Mouse (Mus musculus) cerebellum, adult 8-10 months (tissue): ENCODE measurements around the gene Zfp523.
"Not testable (repeated sequence)": the region's sequence is repeated elsewhere in the genome, so short reads cannot be mapped to it uniquely, and the experiment has no call there.

Source experiments
- DNase-seq: peaks from one replicate; pipeline ENCODE4 v3.0.0; 2022

Gene Zfp523

DNA sequence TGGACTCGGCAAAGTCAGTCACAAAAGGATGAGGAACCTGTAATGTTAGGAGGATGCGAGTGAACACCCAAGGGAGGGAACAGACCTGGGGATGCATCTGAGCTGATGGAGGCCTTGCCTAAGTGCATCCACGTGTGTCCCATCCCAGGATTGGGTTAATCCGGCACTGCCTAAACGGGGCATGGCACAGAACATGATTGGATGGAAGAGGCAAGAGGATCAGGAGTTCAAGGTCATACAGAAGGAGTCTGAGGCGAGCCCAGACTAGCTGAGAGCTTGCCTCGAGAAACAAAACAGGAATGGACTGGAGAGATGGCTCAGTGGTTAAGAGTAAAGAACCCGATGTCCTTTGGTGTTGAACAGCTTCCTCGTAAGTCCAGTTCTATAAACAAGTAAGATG lies 35.5 kb downstream of the Zfp523 start:
- DNase-seq: no peak

DNA sequence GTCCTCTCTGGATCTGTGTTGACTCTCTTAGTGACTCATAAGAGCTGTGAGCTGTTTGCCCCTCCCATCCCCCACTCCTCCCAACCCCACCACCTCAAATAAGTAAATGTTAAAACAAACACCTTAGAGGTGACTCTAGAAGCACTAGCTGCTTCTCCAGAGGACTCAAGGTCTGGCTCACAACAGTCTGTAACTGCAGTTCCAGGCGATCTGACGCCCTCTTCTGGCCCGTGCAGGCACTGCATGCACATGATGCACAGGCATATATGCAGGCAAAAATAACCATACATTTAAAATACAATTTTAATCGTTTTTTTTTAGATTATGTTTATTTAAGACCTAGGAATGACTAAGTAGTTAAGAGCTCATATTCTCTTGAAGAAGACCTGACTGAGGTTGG lies 36.3 kb downstream of the Zfp523 start:
- DNase-seq: no peak

DNA sequence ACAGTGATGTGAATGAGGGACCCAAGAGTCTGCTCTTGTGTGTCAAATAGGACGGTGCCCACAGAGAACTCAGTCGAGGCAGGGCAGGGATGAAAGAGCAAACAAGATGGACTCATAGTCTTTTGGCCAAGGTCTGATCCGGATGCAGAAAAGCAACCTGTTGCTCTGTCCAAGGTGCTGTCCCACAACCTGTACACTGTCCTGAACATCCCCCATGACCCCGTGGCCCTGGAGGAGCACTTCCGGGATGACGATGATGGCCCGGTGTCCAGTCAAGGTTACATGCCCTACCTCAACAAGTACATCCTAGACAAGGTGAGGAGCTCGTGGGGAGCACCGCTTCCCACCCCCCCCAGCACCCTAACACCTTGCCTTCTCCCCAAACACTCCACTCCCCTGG lies 39.9 kb downstream of the Zfp523 start:
- DNase-seq: no peak

DNA sequence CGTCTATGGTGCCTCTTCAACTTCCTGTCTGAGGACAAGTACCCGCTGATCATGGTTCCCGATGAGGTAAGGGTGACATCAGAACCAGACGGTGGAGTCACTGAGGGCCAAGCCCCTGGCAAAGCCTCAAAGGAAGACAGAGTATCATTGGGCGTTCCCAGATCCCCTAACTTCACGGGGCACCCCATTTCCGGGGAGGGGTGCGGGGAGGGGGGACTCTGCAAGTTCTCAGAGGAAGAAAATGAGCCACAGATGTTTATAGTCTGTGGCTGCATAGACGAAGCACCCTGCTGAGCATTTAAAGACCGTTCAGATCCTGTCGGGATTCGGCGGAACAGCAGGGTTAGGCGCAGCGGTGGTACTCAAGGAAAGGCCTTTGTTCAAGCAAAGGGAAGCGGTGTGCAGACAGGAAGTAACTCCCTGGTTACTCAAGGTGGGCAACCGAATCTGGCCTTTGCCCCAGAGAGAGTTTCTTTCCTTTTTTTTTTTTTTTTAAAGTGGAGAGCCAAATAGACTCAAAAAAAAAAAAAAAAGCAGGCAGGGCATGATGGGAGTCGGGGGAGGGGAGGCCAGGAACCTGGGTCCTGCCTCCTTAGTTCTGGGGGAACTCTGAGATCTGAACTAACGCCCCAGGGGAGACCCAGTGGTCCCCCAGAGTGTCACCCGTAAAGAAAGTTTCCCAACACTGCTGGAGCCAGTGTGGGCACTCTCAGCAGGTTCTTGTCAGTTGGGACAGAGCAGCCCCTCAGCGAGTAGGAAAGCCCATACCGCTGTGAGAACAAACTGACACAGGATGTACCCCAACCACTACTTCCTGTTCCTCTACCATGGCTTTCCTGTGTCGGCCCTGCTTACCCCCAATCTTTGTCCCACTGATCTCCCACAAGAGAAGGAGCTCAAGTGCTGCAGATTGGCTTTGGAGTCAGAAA lies 41.1 kb downstream of the Zfp523 start:
- no peak for DNase-seq

DNA sequence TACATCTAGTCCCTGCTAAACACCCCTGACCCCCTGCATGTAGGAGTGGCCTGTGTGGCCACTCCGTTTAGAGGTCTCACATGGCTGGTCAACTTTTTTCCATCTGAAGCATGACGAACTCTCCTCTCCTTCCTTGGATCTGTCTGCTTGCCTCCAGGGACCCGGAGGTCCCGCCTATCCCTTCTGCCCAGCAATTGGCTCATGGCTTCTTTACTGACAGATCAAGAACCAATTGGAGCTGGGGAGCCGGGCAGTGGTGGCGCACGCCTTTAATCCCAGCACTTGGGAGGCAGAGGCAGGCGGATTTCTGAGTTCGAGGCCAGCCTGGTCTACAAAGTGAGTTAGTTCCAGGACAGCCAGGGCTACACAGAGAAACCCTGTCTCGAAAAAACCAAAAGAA lies 45.5 kb downstream of the Zfp523 start:
- DNase-seq: not testable (repeated sequence)

DNA sequence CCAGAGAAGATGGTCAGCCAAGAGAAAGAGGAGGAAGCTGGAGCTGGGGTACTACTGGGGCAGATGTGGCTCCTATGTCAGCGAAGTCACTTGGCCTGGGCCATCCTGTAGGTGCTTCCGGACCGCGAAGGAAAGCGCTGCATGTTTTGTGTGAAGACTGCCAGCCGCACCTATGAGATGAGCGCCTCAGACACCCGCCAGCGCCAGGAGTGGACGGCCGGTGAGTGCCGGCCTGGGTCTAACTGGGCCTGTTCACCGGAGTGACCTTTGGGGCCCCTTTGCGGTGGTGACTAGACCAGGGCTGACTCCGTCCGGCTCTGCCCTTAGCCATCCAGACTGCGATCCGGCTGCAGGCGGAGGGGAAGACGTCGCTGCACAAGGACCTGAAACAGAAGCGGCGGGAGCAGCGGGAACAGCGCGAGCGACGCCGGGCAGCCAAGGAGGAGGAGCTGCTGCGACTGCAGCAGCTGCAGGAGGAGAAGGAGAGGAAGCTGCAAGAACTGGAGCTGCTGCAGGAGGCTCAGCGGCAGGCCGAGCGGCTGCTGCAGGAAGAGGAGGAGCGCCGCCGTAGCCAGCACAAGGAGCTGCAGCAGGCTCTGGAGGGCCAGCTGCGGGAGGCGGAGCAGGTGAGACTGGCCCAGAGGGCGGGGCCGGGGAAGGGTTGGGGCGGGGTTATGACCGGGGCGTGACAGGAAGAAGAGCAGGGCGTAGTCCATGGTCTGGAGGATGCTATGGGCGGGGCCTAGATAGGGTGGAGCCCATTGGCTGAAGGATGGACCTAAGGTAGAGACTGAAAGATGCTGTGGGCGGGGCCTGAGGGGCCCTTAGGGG lies 46.8 kb downstream of the Zfp523 start:
- peak; percentile 90 for DNase-seq

DNA sequence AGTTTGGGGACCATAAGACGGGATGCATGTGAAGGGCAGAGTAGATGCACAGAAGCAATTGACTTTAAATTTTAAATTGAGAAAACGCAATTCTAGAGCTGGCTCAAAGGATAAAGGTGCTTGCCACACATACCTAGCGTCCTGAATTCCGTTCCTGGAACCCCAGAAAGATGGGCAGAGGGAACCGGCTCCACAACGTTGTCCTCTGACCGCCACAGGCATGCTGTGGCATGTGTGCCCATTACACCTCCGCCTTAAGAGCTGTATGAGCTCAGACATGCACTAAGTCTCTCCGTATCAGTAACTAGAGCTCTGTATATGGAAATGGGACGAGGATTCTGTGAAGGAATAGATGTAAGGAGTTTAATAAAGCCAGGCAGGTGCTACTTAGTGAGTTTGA lies 47.7 kb downstream of the Zfp523 start:
- no peak for DNase-seq

DNA sequence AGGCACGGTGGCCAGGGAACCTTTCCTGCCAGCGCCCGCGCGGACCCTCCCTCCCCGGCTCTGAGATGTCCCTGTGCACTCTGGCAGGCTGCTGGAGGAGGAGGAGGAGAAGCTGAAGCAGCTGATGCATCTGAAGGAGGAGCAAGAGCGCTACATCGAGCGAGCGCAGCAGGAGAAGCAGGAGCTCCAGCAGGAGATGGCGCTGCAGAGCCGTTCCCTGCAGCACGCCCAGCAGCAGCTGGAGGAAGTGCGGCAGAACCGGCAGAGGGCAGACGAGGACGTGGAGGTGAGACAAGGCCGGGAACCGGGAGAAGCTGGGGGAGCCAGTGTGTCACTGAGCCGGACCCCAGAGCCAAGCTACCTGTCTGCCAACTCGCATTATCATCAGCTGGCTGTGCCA lies 49.1 kb downstream of the Zfp523 start:
- DNase-seq: peak; percentile 84

DNA sequence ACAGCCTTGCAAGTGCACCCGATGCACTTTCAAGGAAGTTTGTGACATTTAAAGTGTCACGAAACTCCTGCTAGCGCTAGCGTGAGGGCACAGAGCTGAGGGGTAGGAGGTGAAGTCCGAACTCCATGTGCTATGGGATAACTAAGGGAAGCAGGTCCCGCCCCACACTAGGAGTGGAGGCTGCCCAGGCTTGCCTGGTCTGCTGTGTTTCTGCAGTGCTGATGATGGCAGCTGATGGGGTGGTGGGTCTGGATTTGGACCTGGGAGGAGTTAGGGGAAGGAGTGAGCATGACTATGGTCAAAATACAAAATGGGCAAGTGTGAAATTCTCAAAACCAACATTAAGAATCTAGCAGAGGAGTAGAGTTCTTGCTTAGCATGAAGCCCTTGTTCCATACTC lies 53.6 kb downstream of the Zfp523 start:
- DNase-seq: no peak

DNA sequence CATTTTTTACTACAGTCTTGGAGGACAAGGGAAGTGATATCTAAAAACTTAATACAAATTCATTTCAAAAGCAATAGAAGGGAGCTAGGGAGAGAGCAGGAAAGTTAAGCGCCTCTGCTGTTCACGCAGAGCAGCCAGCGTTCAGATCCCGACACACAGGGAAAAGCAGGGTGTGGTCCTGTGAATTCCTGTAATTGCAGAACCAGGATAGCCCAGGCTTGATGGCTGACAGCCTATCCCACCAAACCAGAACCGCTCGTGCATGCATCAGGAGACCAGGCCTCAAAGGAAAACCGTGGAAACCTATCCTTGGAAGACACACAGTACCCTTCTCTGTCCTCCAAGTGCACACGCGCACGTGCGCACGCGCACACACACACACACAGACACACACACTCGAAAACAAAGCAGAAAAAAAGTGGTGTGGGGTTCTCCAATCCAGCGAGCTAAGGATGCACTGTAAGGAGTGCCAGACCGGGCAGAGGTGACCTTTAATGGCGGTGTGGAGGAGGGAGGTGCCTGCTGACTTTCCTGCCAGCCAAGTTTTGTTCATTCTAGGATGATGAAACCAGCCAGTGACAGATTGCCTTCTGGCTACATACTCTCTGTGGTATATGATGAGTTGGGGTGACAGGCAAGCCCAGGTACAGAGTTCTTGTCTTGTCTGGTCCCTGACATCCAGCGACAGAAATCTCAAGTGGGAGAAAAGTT lies 54.3 kb downstream of the Zfp523 start:
- DNase-seq: no peak

DNA sequence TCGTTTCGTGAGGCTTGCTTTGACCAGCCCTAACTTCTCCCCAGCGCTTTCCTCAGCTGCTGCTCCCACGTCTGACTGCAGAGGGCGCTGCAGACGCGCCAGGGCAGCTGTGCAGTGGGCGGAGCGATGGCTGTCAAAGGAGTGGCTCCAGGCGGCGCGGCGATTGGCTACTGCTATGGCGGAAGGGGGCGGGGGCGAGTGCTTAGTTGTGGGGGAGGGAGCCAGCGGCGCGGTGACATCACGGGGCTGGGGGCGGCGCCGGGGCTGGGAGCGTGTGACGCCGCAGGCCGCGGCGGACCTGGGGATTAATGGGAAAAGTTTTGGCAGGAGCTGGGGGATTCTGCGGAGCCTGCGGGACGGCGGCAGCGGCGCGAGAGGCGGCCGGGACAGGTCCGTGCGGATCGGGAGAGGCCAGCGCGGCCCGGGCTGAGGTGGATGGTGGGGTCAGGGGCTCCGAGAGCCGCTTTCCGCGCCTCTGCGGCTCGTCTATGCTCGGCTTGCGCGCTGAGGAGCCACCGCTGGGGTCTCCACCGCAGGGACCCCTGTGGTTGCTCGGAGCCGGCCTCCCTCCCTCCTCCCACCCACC lies 55.6 kb downstream of the Zfp523 start, which contains the start of gene Ppard:
Gene Ppard (plus strand): TSS at position 226 of the 586 bp plus-strand sequence.
- peak; percentile 96 for DNase-seq

DNA sequence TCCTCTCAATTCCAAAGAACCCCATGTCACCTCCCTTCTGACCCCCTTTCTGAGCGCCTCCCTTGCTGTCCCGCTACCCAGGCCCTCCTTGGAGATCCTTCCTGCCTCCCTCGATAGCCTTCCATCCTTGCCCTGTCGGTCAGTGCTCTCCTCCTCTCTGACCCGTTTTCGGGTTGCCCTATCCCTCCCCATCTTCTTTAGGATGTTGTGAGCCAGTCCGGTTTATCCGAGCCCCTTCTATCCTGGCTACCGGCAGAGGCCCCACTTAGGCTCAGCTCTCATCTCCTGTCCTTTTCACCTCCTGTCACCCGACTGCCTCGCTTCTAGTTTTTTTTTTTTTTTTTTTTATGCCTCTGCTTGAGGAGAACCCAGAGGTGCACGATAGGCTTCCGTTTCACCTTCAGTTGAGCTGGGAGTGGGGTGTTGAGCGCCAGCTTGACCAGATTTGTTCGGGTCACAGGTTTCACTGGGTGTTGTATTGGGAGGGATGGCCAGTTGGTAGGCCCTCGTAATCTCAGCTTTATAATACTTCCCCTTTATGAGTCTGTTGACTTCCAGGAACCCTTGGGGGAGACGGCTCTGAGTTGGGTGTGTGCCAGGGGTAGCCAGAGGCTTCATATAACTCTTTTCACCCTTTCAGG lies 56.3 kb downstream of the Zfp523 start:
- DNase-seq: no peak

DNA sequence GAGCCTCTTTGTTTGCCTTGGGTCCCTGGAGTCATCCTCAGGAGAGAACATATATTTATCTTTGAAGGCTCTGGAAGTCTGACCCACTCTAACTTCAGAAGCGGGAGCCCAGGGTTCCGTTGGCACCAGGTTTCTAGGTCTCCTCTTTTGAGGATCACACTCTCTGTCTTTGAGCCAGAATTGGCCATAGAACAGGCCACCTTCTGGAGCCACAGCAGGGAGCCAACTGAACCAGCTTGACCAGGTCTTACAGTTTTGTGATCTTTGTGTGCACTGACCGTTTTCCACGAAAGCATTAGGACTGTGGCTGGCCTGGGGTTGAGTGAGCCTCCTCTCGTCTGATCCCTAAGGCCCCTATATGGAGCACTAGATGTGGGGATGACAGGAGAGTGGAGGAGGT lies 57.7 kb downstream of the Zfp523 start:
- DNase-seq: no peak

DNA sequence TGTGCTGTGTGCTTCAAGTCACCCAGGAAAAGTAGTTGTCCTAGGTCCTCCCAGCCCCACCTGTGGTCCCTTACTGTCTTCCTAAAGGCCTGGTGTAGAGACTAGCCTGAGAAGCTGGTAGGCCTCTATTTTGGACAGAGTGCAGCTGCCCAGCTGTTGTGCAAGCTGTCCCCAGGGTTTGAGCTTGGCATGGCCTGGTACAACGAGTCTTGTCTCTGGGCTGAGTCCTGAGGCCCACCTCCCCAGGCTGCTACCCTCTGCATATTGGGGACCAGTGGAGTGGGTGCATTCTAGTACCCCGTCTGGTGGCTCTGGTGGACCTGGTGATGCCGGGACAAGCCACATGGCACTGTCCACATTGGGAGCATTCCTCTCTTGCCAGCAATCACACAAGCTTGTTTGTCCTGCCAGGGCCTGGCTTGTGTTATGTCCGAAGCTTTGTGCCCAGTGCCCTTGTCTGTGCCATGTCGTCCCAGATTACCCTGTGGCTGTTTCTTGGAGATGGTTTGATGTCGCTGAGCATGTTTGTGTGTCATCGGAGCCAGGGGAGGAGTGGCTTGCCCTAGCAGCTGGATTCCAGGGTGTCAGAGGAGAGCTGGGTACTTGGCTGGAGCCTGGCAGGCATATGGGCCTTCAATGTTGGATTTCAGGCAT lies 59.2 kb downstream of the Zfp523 start:
- DNase-seq: no peak

DNA sequence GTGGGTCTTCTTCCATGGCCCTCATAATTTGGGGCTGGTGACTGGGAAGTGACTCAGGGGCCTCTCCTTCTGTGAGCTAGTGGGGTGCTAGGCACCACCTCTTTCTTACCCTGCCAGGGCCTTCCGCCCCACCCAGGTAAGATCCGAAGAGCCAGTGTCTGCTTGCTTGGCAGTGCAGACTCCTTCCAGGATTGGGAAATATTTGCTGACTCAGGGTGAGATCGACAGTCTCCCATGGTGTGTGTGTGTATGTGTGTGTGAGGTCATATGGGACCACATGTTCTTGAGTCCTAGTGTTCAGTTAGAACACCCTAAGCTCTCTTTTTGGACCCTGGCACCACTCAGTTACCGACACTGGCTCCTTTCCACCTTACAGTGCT lies 59.7 kb downstream of the Zfp523 start:
- DNase-seq: no peak

DNA sequence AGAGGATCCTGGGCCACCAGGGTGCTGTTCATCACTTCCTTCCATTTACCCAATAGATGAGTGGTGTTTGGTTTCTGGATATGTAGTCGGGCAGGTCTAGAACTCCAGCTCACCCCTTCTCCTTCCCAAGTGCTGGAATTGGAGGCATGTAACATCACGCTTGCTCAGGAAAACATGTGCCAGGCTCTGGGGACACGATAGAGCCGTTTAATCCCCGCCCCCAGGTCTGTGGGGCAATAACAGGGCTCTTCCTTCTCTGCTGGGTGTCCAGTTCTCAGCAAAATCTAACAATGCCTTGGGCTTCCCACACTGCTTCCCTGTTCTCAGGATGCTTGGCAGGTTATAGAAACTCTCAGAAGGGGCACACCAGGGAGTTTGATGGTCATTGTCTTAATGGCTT lies 60.4 kb downstream of the Zfp523 start:
- DNase-seq: no peak

DNA sequence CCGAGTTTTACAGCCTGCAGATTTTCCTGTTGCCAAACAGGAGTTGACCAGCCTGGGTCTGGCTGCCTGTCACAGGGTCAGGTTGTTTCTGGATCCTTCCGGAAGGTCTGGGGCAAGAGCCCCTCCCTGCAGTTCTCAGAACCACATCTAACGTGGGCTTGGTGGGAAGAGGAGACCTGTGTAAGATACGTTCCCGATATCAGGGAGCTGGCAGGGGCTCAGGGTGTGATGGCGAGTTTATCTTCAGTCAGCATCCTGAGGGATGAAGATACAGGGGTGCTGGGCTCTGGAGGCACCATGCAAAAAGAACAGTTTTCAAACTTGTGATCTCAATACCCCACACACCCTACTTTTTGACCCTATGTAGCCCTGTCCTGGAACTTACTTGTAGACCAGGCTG lies 60.9 kb downstream of the Zfp523 start:
- DNase-seq: no peak

DNA sequence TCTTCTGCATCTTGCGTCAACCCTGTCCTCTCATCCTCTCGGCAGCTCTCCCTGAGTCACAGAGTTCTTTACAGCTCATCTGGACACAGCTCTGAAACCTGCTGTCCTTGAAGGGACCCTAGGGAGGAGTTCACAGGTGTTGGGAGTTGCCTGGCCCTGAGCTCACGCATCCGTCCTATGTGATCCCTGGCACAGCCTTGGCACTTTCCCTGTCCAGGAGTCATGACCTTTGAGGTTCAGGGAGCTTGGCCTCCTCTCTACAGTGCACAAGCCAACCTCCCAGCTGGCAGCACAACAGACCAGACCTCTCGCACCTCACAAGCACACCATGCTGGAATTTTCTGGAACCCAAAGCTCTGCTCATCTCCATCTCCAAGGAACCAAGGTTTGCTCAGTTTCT lies 63.9 kb downstream of the Zfp523 start:
- no peak for DNase-seq

DNA sequence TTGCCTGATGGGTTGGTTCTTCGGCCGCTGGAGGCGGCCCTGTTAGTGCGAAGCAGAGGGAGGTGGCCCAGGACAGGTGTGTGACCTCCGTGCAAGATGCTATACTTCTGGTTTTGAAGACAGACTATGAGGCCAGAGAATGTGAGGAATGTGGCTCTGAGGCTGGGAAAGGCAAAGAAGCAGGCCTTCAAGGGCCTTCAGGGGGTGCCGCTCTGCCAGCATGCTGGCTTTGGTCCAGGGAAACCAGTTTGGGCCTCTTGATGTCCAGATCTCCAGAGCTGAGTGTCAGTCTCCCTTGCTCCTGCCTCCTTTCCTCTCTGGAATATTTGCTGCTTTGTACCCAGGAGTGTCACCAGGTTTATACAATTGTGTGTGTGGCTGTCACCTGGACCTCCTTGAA lies 65.4 kb downstream of the Zfp523 start:
- DNase-seq: no peak

DNA sequence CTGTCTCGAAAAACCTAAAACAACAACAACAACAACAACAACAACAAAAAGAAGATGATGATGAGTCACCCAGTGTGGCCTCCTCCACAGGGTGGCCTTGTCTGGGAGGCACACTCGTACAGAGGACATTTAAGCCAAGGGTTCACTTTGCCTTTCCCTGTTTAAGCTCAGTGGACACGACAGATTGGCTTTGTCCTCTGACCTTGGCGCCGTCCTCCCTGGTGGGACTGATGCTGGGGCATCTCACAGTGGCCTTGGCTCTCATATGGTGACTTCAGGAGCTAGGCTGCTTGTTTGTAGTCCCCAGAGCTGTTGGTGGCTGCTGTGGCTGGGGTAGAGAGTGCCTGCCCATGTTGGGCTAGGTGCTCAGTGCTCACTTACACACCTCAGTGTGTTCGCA lies 67.3 kb downstream of the Zfp523 start:
- DNase-seq: no peak

DNA sequence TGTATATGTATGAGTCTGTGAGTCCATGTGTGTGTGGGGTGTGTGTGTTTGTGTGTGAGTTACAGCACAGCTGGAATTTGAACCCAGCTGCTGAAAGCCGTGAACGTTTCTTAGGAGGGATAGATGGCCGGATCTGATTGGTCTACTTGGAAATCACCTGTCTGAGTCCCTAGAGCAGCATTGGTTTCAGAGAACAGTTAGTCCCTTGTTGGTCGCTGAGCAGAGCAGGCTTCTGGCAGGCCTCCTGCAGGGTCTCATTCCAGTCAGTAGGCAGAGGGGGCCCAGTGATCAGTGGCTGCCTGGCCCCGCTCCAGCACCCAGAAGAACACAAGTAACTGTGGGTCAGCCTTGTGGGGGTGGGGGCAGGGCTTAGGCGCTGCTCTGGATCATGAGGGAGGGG lies 67.8 kb downstream of the Zfp523 start:
- DNase-seq: no peak

DNA sequence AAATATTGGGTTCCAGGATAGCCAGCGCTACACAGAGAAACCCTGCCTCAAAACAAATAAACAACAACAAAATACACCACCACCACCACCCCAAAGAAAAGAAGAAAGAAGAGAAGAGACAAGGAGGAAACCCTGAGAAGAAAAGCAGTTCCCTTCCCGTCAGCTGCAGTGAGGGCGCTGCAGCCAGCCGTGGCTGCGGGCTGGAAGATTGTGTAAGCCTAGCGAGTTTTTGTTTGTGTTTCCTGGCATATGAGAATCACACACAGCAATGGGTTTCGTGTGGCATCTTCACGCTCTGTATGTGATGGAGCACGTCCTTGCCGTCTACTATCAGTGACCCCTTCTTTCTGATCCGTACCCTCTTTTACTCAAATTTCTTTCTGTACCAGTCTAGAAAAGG lies 69.7 kb downstream of the Zfp523 start:
- no peak for DNase-seq
